Mouse (Mus musculus) heart, postnatal 36 days (tissue): ENCODE measurements around the gene Prss30. TPM values are rescaled to one million over a fixed set of nuclear protein-coding genes. Genes with fewer than 3 reads are reported as not detected.
A peak's percentile ranks its signal among the peaks of the same experiment; 100 is the strongest.

Source experiments
- DNase-seq, 2 experiments: peaks; one replicate each; pipeline ENCODE4 v3.0.0; 2021 to 2022
- intact Hi-C: fragments of 180-260 bp; cut with DNase I; formaldehyde crosslinking; loops from one replicate; pipeline ENCODE4 v1.15.1; 2025
- total RNA-seq, 2 experiments: library from RNA; stranded (reverse); gene quantifications; 2 replicates each; pipeline ENCODE4 v1.2.3; 2021

Prss30 gene
- not detected for total RNA-seq

- intact Hi-C loops: no loop called here
- no peak for DNase-seq
Observed at GRCm38 (mm10) chr17:23980297-23980909, at the start of gene Prss30. Gene Prss30, minus strand, starts transcription at chr17:23980566.

DNA sequence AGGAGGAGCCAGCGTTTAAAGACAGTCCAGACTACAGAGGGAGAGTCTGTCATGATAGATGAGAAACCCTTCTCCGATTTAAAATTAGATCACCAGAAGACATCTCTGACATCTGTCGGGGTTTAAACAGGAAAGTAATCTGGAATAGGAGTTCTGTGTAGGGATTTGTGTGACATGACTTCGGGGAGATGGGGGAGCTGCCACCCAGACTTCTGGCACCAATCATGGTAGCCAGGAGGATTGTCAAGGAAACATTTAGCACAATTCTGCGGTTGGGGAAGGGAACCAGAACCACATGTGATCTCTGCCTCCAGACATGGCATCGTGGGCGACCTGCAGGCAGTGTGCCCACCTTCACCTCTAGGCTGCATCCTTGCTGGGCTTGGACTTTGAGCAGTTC is 49.1 kb upstream of the Prss30 start:
- intact Hi-C loops: no loop called here
- no peak for DNase-seq

DNA sequence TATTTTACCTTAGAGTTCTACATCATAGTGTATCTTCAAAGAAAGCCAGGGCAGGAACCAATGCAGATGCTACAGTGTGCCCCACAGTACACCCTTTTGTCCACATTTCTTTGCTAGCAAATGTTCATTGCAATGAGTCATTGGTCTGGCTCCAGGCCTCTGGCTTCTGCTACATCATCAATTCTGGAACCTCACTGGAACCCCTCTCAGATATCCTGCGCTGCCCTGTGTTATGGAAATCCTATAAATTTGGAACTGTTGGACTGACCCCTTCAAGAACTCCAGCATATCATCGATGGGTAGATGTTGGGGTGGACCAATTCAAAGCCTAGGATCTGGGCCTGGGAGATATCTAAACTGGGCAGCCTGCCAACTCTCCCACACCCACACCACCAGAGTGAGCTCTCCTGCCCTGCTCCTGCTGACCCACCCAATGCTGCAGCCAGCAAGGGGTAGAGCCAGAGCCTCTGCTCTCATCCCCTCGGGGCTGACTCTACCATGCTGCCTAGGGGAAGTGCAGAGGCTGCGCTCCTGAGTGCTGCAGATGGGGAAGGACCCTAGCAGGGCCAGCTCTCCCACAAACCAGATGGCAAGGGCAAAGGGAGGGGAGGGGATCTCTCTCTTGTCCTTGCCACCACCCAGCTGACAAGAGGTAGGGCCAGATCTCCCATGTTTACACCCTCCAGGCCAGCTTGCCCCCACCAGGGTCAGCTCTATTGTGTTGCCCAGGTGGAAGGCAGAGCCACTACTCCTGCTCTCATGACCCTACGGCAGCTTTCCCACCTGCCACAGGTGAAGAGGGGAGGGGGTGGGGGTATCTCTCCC is 41.2 kb upstream of the Prss30 start:
- intact Hi-C loops: no loop called here

DNA sequence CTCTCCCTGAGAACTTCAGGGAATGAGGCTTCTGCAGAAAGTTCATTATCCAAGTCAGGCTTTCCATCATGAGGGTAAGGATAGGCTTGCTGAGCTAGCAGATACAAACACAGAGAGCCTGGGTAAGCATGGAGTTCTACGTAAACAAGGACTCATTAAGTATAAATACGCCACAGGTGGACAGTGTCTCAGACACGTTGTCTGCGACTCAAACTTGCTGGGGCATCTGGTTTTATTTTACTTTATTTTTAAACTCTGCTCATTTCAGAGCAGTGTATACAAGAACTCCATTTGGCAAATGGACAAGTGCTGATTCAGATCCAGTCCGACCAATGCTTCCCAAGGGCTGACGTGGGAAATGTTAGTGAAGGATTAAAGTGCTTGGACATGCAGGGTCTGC is 40.3 kb upstream of the Prss30 start:
- no peak for DNase-seq
- intact Hi-C loops: no loop called here

More for the DNA sequence above, 41.2 kb upstream of the Prss30 start:
- DNase-seq: peak; percentile 14 to 16

DNA sequence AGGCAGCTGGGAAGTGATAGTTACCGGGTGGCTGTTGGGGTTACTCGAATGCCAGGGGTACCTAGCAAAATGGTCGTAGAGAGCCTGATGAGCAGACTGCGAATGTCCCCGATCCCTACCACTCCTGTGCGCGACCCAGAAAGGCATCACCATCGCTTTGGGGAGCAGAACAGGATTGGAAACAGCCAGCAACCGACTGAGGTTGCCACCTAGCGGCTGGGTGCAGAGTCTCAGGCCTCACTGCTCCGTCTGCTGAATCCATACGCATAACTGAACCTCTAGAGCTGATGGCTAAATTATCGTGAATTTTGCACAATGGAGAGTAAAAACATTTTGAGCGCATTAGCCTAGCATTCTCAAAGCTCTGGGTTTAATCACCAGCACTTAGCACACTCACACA is 35.4 kb upstream of the Prss30 start:
- DNase-seq: peak in 1 of 2 experiments; percentile 28
- intact Hi-C loops: loop anchor here (5.0 kb wide), 1 partner anchor 48 kb away; no protein-coding TSS in a partner anchor

DNA sequence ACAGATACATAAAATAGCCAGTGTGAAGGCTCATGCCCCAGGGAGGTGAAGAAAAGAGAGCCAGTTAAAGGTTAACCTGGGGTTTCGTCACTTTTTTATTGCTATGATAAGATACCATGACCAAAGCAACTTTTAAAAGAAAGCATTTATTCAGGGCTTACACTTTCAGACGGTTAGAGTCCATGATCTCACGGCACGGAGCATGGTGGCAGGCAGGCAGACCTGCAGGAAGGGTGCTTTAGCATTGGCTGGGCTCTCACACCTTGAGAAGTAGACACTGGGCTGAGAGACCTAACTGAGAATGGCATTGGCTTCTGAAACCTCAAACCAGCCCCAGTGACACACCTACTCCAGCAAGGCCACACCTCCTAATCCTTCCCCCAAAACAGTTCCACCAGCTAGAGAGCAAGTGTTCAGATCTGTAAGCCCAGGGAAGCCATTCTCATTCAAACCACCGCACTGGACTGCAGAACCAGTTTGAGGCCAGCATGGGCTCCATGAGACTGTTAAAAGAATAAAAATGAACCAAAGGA is 34.1 kb upstream of the Prss30 start:
- no peak for DNase-seq
- intact Hi-C loops: no loop called here

- intact Hi-C loops: no loop called here
- DNase-seq: no peak
Observed at GRCm38 (mm10) chr17:24012921-24013320, 32.6 kb upstream of the Prss30 start.

DNA sequence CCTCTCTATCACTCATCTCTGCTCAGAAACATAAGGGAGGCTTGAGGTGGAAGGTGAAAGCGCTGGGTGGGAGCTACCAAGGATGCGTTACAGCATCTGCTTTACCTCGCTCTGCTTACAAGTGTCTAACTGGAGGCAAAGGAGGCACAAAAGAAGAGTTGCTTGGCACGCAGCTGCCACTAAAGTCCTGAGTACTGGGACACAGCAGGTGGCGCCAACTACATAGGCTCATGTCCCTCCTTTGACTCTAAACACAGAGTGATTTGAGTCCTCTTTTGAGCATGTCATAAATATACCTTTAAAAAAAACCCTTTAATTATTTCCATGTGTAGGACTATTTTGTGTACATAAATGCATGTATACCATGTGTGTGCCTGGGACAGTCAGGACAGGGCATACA is 29.3 kb upstream of the Prss30 start:
- no peak for DNase-seq
- intact Hi-C loops: no loop called here

DNA sequence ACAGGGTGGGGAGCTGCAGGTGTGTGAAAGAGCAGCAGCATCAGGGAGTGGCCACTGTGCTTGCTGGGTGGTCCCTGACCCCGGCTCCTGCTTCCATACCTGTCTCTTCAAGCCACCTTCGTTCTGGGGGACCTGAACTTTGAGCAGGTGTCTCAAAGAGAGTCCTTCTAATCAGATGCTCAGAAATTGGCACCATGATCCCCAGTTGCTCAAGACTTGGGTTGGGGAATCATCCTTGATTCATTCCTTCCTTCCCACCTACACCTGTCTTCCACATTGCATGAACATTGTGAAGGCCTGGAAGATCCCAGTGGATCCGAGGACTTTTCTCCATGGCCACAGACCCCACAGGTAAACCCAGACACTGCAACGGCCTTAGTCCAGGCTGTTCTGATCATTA is 27.7 kb upstream of the Prss30 start:
- intact Hi-C loops: no loop called here
- DNase-seq: no peak

- DNase-seq: no peak
- intact Hi-C loops: no loop called here
Observed at GRCm38 (mm10) chr17:24007391-24007790, 27.0 kb upstream of the Prss30 start.

- no peak for DNase-seq
- intact Hi-C loops: no loop called here
Observed at GRCm38 (mm10) chr17:24006930-24007329, 26.6 kb upstream of the Prss30 start.

DNA sequence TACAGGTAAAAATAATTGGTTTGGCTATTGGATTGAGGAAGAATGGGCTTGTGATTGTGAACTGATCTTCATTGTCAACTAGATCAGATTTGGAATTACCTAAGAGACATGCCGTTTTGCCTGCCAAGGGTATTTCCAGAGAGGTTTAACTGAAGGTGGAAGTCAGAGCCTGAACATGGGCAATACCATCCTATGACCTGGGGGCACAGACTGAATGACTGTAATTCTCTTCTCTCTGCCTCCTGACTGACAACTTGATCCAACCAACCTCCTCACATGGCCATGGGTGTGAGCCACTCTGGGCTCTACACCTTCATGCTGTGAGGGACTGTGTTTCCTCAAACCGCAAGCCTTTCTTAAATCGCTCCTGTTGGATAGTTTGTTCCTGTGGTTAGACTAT is 24.7 kb upstream of the Prss30 start:
- no peak for DNase-seq
- intact Hi-C loops: no loop called here

DNA sequence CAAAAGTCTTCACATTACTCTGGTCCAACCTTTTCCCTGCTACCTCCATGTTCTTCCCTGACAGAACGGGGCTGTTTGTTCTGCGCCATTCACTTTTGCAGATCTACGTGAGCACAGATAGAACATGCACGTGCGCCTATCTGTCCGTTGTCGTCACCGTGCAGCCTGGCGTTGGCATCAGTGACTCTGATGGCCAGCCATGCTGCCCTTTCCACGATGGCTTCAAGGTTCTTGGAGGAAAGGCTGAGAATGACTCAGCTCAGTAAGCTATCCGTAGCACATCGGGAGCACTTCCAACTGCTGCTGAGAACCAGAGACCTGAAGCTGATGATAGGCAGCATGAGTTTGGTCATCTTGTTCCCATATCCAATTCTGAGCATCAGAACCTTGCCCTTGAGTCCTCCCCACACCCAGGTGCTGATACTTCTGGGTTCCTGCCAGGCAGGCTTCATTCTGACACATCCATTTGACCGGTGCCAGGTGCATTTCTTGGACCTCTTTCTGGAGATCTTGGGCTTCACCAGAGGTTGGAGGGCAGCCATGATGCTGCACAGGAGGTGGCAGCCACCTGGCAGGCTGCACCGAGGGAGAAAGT is 23.8 kb upstream of the Prss30 start:
- DNase-seq: no peak
- intact Hi-C loops: no loop called here

GRCm38 (mm10) chr17:24000404-24000803 is 20.0 kb upstream of the Prss30 start:
- intact Hi-C loops: no loop called here
- DNase-seq: peak; percentile 63 to 73

DNA sequence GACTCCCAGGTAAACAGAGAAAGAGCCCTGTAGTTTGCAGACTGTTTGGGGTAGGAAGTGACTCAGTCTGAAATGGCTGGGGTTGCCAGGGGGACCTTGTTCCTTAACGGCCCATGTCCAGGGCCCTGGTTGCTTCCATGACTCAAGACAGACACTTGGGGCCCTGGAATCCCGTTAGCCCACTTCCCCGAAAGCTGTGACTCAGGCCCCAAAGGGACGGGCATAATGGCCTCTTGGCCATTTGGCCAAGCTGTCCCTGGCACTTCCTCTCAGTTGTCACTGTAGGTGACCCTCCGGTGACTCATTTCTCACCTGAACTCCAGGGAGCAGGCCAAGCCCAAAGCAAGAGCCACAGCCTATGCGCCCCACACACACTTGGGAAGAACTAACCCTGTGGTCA is 18.0 kb upstream of the Prss30 start:
- DNase-seq: no peak
- intact Hi-C loops: no loop called here

GRCm38 (mm10) chr17:23997901-23998300 is 17.5 kb upstream of the Prss30 start, which contains the start of gene Prss22:
Gene Prss22, minus strand, starts transcription at chr17:23998100.
- no peak for DNase-seq
- intact Hi-C loops: no loop called here

- intact Hi-C loops: no loop called here
- no peak for DNase-seq
Observed at GRCm38 (mm10) chr17:23995421-23995820, 15.1 kb upstream of the Prss30 start.

DNA sequence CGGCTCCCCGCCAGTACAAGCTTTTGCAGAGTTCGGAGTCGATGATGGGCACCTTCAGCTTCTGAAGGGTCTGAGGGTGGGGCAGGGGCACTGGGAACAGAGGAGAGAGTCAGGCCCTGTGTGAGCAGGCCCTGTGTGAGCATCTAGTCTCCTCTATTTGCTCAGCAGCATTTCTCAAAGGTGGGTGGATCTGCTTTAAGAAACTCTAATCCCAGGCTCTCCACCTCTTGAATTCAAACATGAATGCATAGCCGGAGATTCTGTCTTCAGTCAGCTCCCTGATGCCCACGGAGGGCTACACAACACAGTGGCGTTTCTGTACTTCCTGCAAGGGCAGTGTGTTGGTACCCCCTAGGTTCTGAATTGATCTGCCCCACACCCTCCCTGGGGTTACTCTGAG is 14.3 kb upstream of the Prss30 start:
- intact Hi-C loops: no loop called here
- DNase-seq: no peak

DNA sequence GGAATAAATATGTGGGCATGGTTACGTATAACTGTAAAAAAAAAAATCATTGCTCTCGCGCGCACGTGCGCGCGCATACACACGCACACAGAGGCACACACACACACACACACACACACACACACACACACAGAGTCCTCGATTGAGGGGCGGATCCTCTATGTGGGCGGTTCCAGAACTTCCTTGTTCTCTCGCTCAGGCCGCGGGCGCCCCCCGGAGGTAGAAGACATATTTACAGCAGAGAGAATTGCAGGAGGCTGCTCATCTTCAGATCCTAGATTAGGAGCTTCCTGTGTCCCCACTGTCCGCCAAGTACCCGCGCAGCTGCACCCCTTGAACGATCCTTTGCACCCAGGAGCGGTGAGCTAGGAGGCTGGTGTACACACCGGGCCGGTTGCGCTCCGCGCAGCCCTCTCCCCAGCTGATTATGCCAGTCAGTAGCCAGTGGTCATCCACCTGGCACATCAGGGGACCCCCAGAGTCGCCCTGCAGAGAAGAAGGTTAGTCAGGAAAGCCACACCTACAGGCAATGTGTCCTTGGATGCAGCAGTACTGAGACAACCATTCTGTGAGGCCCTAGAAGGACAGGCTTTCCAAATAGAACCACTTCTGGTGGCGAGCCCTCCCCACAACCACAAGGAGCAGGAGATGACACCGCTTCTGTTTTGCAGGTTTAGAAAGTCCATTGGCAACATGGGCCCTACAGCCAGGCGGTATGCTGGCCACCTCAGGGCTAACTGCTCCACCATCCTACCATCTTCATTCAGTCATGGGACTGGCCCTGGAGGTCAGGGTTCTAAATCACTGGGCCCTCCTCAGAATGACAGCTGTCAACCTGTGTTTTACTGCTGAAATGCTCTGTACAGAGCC is 13.4 kb upstream of the Prss30 start:
- intact Hi-C loops: loop anchor here (2.0 kb wide), 1 partner anchor 25 kb away; no protein-coding TSS in a partner anchor

DNA sequence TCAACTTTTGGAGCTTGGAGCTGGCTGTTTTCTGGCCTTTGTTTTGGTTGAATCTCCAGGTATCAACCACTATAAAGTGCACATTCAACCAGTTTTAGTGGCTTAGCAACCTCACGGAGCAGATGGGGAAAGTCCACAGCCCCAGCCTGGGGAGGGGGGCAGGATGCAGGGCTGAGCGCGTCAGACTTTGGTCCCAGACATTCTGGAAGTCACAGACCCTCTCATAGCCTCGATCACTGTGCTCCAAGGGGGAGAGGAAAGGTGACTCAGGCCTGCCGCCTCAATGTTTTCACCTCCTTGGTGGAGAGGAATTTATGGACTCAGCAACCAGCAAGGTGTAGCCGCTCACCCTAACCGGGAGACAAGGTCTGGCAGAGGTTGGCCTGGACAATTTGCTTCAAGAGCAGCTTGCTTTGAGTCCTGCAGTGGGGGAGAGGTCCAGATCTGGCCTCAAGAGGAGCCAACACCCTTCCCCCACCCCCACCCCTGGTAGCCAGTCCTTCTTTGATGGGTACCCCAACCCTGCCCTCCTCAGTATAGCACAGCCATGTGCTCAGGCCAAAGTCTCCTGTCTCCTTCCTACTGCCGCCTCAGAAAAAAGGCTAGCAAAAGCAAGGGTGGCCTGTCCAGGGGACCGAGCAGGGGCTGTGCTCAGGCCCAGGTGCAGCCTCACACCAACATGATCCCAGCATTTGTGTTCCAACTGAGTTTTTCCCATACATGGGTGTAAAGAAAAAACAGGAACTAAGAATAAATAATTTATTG is 12.6 kb upstream of the Prss30 start:
- intact Hi-C loops: loop anchor here (2.0 kb wide), 1 partner anchor 24 kb away; no protein-coding TSS in a partner anchor
- no peak for DNase-seq

More for the DNA sequence above, 13.4 kb upstream of the Prss30 start:
- DNase-seq: peak; percentile 82 to 89
